Mouse (Mus musculus) ES-E14 (cell line): ENCODE measurements around the gene S100a10.

Experiments
- CHD2 ChIP-seq: IDR thresholded peaks from 2 replicates; pipeline ENCODE4 v1.6.1; 2014; ENCODE audit warnings: mild to moderate bottlenecking, low read depth, low read length, inconsistent platforms
- HCFC1 ChIP-seq: IDR thresholded peaks from 2 replicates; pipeline ENCODE4 v1.6.1; 2012; ENCODE audit warnings: low read length, inconsistent platforms, borderline replicate concordance; ENCODE audit not compliant: insufficient read depth
- MAFK ChIP-seq: IDR thresholded peaks from 2 replicates; pipeline ENCODE4 v1.6.1; 2014; ENCODE audit warnings: mild to moderate bottlenecking, low read depth, low read length, inconsistent platforms; ENCODE audit not compliant: insufficient read depth
- ZC3H11A ChIP-seq: IDR thresholded peaks from 2 replicates; pipeline ENCODE4 v1.6.1; 2012; ENCODE audit warnings: low read depth, mild to moderate bottlenecking, inconsistent platforms, low read length, borderline replicate concordance

DNA sequence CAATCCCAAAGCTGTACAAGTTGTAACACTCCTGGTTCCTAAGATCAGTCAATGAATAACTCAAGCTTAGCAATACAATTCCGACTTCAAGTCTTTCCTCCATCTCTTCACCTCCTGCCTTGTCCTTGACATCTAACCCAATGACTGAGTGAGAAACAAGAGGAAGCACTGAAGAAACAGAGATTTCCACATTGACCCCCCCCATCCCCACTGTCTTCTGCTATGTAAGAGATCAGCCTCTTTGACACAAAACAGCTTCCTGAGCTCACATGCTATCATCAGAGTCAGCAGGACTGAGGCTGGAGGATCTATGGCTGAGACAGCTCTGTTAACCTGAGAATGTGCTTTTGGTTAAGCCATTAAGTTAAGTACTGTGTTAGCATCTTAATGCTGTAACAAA, 43.8 kb upstream of the S100a10 start:
- TF ChIP-seq ZC3H11A: no peak
- TF ChIP-seq HCFC1: no peak
- no peak for TF ChIP-seq MAFK
- no peak for TF ChIP-seq CHD2
